8 mouse cellular contexts compared by ENCODE assay signal in genomic region chr12:84068986-84069385, GRCm38 (mm10). TPM values are rescaled to one million over a fixed set of nuclear protein-coding genes. Genes with fewer than 3 reads are reported as not detected.
DNase-seq lines count a peak whose midpoint lies in the region; ATAC-seq and TF ChIP-seq lines count a peak whose summit lies in the region.

Gene Acot5 (plus strand): TSS chr12:84069325.

- no peak within 1 kb of the TSS for H3K27ac ChIP-seq in heart, embryonic 12.5 days (ENCODE audit: poor library complexity, severe bottlenecking)
- no peak within 1 kb of the TSS for H3K27ac ChIP-seq in ES-E14 (ENCODE audit: insufficient read depth, low read depth, low read length, poor library complexity, severe bottlenecking)
- no peak within 1 kb of the TSS for H3K27ac ChIP-seq in hindbrain, embryonic 10.5 days
- H3K27ac ChIP-seq in midbrain, embryonic 10.5 days (replicated peaks) = no peak within 1 kb of the TSS

- H3K27me3 ChIP-seq in heart, embryonic 12.5 days (replicated peaks) = peaks cover 44% of the 10 kb centered on the region
- peaks cover 54% of the 10 kb centered on the region for H3K27me3 ChIP-seq in hindbrain, embryonic 10.5 days (ENCODE audit: insufficient read depth, poor library complexity, severe bottlenecking)
- H3K27me3 ChIP-seq in midbrain, embryonic 10.5 days (ENCODE audit: low read depth, poor library complexity, severe bottlenecking) = peaks cover 50% of the 10 kb centered on the region

- DNase-seq in heart, adult 8-10 months (ENCODE audit: low spot score) = no peak
- no peak for DNase-seq in ES-E14 (ENCODE audit: low read depth, low spot score)
- no peak for DNase-seq in hindbrain, embryonic 10.5 days (ENCODE audit: low spot score)
- no peak for DNase-seq in midbrain, embryonic 10.5 days (ENCODE audit: low spot score)
- no peak for DNase-seq in gastrocnemius, postnatal 25 days
- no peak for DNase-seq in urinary bladder, adult 2 months (ENCODE audit: low spot score)
- DNase-seq in thymus, adult 18-20 months = no peak

- 47% methylated on average over 9 of the region's 9 CpGs for WGBS in heart, embryonic 12.5 days
- WGBS in hindbrain, embryonic 10.5 days = 62% methylated on average over 9 of the region's 9 CpGs
- 56% methylated on average over 9 of the region's 9 CpGs for WGBS in midbrain, embryonic 10.5 days

- peak within 1 kb of the TSS; percentile 52 for H3K4me3 ChIP-seq in heart, embryonic 12.5 days
- peak within 1 kb of the TSS; percentile 49 to 67; a peak in 3 of 4 replicates for H3K4me3 ChIP-seq in ES-E14 (ENCODE audit: insufficient read depth in 1 of 2, low read depth in 1 of 2, low read length in 2 of 2, poor library complexity in 1 of 2, severe bottlenecking in 1 of 2)
- peak within 1 kb of the TSS; percentile 50 for H3K4me3 ChIP-seq in hindbrain, embryonic 10.5 days
- peak within 1 kb of the TSS; percentile 50 for H3K4me3 ChIP-seq in midbrain, embryonic 10.5 days

- peak within 1 kb of the TSS; percentile 60; the same call in 1 of the 2 replicates for H3K9ac ChIP-seq in heart, embryonic 12.5 days
- peak within 1 kb of the TSS; percentile 36; the same call in 1 of the 2 replicates for H3K9ac ChIP-seq in ES-E14 (ENCODE audit: insufficient read depth, low read depth, low read length, poor library complexity, severe bottlenecking)

- no peaks in the 10 kb centered on the region for H3K36me3 ChIP-seq in heart, embryonic 12.5 days
- H3K36me3 ChIP-seq in ES-E14 (ENCODE audit: control insufficient read depth, insufficient read depth, low read length, poor library complexity, severe bottlenecking) = no peaks in the 10 kb centered on the region
- H3K36me3 ChIP-seq in hindbrain, embryonic 10.5 days = no peaks in the 10 kb centered on the region
- H3K36me3 ChIP-seq in midbrain, embryonic 10.5 days = no peaks in the 10 kb centered on the region

- no peaks in the 10 kb centered on the region for H3K9me3 ChIP-seq in heart, embryonic 12.5 days (replicated peaks)
- no peaks in the 10 kb centered on the region for H3K9me3 ChIP-seq in ES-E14 (ENCODE audit: control insufficient read depth, insufficient read depth, low read depth, low read length)
- H3K9me3 ChIP-seq in hindbrain, embryonic 10.5 days = no peaks in the 10 kb centered on the region
- H3K9me3 ChIP-seq in midbrain, embryonic 10.5 days (replicated peaks) = no peaks in the 10 kb centered on the region

- H3K4me2 ChIP-seq in heart, embryonic 12.5 days = peak within 1 kb of the TSS; percentile 85

- in situ Hi-C loops in ES-E14 (cut with MboI; ENCODE audit: low sequenced_read_pairs in 2 of 2, unreplicated experiment in 2 of 2) = no loop called here

- no peak for ATAC-seq in heart, embryonic 12.5 days (ENCODE audit: insufficient number of reproducible peaks, low FRiP score)

- H3K4me1 ChIP-seq in heart, embryonic 12.5 days (replicated peaks) = 0 out of 2 replicates have a peak, but pooled peaks cover 5% of the 10 kb centered on the region
- H3K4me1 ChIP-seq in ES-E14 (ENCODE audit: control insufficient read depth in 2 of 2, insufficient read depth in 2 of 2, low read length in 2 of 2, poor library complexity in 1 of 2) = no peaks in the 10 kb centered on the region
- H3K4me1 ChIP-seq in hindbrain, embryonic 10.5 days (replicated peaks) = peaks cover 6% of the 10 kb centered on the region; the same call in 1 of the 2 replicates
- H3K4me1 ChIP-seq in midbrain, embryonic 10.5 days = peaks cover 4% of the 10 kb centered on the region

TF ChIP-seq in ES-E14, 5 proteins besides CTCF, POLR2A, EP300 and RAD21:
- TF ChIP-seq ZC3H11A (IDR thresholded peaks at IDR 0.05; ENCODE audit: borderline replicate concordance, low read depth, low read length) (no peak), ZNF384 (IDR thresholded peaks at IDR 0.05; ENCODE audit: low read depth, low read length) (no peak), CHD2 (IDR thresholded peaks at IDR 0.05; ENCODE audit: low read depth, low read length) (no peak), MAFK (IDR thresholded peaks at IDR 0.05; ENCODE audit: insufficient read depth, low read depth, low read length) (no peak), HCFC1 (IDR thresholded peaks at IDR 0.05; ENCODE audit: borderline replicate concordance, insufficient read depth, low read length) (no peak)

RNA-seq across cellular contexts. Expression of gene Acot5, which starts in this region (rescaled TPM):
- 0.22 TPM in 1 of 2 replicates, not detected in the other for polyA plus RNA-seq in heart, embryonic 12.5 days (2016; fragmentation: Nextera tagmentation; extraction: Ambion mirVana)
- not detected for total RNA-seq in heart, adult 8-10 months (2022)
- not detected in 2 replicates for total RNA-seq in ES-E14 (2012; rRNA removed)
- 0.12 TPM in 1 of 2 replicates, not detected in the other for polyA plus RNA-seq in hindbrain, embryonic 10.5 days (2016; fragmentation: Nextera tagmentation; extraction: Ambion mirVana)
- polyA plus RNA-seq in midbrain, embryonic 10.5 days (2016; fragmentation: Nextera tagmentation; extraction: Ambion mirVana) = not detected in 2 replicates
- total RNA-seq in gastrocnemius, postnatal 25 days (2021) = not detected
- 0.06 and 0.15 TPM in 2 replicates for polyA plus RNA-seq in urinary bladder, adult 2 months (2012; rRNA removed)
